Mouse (Mus musculus): ENCODE data around the gene Alg12. TPM values are rescaled to one million over a fixed set of nuclear protein-coding genes. Genes with fewer than 3 reads are reported as not detected.
"Not testable (repeated sequence)": the region's sequence is repeated elsewhere in the genome, so short reads cannot be mapped to it uniquely, and the experiment has no call there.

The Alg12 gene
- polyA plus RNA-seq, 1 experiment from 2014 or later = 12.2 TPM

DNA sequence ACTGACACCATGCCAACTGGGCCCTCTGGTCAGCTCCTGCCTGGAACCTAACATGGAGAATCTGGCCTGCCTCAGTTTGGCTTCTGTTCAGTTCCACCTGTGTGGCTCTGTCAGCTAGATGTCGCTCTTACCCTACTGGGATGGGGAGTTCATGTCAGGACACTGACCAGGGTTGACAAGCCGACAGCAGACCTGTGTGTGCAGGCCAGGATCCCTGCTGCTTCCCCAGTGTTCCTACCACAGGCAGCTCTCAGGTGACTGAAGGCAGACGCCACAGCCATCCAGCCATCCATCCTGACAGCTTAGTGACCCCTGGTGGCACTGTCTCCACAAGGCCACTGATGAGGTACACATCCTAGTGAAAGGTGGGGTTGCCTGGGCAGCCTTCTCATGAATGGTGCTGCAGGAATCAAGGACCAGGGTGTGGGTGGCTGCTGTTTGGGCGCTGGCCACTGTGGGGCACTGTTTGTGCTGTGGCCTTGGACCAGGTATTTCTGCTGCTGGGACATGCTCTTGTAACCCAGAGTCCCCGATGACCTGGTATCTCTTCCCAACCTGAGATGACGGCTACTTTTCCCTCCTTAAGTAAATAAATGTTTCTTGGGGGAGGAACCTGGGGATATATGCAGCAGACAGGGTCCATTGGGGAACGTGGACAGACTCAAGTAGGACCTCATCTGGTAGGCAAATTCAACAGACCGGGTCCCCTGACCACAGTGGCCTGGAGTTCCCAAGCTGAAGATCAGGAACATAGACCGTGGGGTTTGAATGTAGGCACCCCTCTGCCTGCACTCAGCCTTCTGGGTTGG is 9.1 kb upstream of the Alg12 start:
- Histone ChIP-seq H3K27me3 (no peaks in the 10 kb centered on the region), H3K4me3 (no peak overlapping the region), H3K9me3 (no peaks in the 10 kb centered on the region), H3K27ac (no peak overlapping the region), H3K4me2 (replicated peaks) (no peak overlapping the region), H3K9ac (no peak overlapping the region), H3K4me1 (no peaks in the 10 kb centered on the region; the same call in 1 of the 2 replicates), H3K36me3 (peaks cover 35% of the 10 kb centered on the region)
- no peak; the same call in 1 of the 2 replicates for ATAC-seq (ENCODE audit: insufficient number of reproducible peaks, insufficient read depth, low FRiP score, low TSS enrichment)
- 28% methylated on average over 9 of the region's 9 CpGs for WGBS

DNA sequence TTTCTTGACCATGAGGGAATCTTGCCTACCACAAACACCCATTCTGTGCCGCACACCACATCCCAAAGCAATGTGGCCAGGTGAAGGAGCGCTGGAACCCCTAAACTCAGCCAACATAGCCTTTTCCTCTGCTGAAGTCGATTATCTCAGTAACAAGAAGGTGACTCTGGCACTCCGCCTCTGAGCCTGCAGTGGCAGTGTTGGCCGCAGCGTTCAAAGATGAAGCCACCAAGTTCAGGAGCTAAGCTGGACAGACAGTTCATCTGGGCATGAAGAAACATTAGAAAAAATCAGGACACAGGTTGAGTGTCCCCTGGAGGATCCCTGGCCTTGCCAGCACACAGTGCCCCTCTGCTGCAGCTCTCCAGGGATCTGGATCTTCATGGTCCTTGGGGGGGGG is 8.3 kb upstream of the Alg12 start:
- Histone ChIP-seq H3K4me2 (replicated peaks) (no peak overlapping the region), H3K4me1 (no peaks in the 10 kb centered on the region; the same call in 1 of the 2 replicates), H3K9me3 (no peaks in the 10 kb centered on the region), H3K27me3 (no peaks in the 10 kb centered on the region), H3K4me3 (no peak overlapping the region), H3K36me3 (peaks cover 42% of the 10 kb centered on the region), H3K27ac (no peak overlapping the region), H3K9ac (no peak overlapping the region)
- WGBS = 88% methylated on average over 6 of the region's 6 CpGs
- no peak for ATAC-seq (ENCODE audit: insufficient number of reproducible peaks, insufficient read depth, low FRiP score, low TSS enrichment)

DNA sequence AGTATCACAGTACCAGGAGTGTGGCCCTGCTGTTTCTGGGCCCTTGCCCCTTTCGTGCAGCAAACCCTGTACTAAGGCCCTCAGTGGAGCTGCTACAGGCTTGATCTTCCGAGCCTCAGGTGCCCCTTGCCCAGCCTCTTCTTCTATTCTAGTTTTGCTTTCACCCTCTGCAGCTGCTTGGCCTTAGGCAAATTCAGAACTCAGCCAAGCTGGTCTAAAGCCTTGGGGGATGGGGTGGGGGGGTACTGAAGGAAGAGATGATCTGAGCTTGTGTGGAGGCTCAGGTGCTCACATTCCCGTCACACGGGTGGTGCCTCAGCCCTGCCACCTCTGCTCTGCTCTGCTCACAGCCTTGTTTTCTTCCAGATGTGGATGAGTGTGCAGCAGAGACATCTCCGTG is 4.3 kb upstream of the Alg12 start:
- 88% methylated on average over 5 of the region's 5 CpGs for WGBS
- Histone ChIP-seq H3K9me3 (no peaks in the 10 kb centered on the region), H3K27me3 (no peaks in the 10 kb centered on the region), H3K4me3 (no peak overlapping the region), H3K36me3 (peaks cover 53% of the 10 kb centered on the region), H3K4me2 (replicated peaks) (no peak overlapping the region), H3K27ac (no peak overlapping the region), H3K9ac (no peak overlapping the region), H3K4me1 (peaks cover 16% of the 10 kb centered on the region)
- ATAC-seq (ENCODE audit: insufficient number of reproducible peaks, insufficient read depth, low FRiP score, low TSS enrichment) = no peak

GRCm38 (mm10) chr15:88822513-88822912 is 3.4 kb upstream of the Alg12 start:
- Histone ChIP-seq H3K4me2 (replicated peaks) (no peak overlapping the region), H3K9me3 (no peaks in the 10 kb centered on the region), H3K27me3 (no peaks in the 10 kb centered on the region), H3K4me3 (no peak overlapping the region), H3K4me1 (peaks cover 18% of the 10 kb centered on the region), H3K9ac (no peak overlapping the region), H3K36me3 (peaks cover 53% of the 10 kb centered on the region), H3K27ac (no peak overlapping the region)
- 93% methylated on average over 7 of the region's 7 CpGs for WGBS
- ATAC-seq (ENCODE audit: insufficient number of reproducible peaks, insufficient read depth, low FRiP score, low TSS enrichment) = no peak

- H3K27ac ChIP-seq = no peak overlapping the region
- WGBS = 89% methylated on average over 7 of the region's 7 CpGs
- ATAC-seq (ENCODE audit: insufficient number of reproducible peaks, insufficient read depth, low FRiP score, low TSS enrichment) = no peak
- H3K4me2 ChIP-seq (replicated peaks) = peak overlapping the region; percentile 91; the same call in 1 of the 2 replicates
- H3K36me3 ChIP-seq = peaks cover 51% of the 10 kb centered on the region
- H3K4me3 ChIP-seq = no peak overlapping the region
- no peaks in the 10 kb centered on the region for H3K27me3 ChIP-seq
- peaks cover 18% of the 10 kb centered on the region for H3K4me1 ChIP-seq
- no peaks in the 10 kb centered on the region for H3K9me3 ChIP-seq
- H3K9ac ChIP-seq = peak overlapping the region; percentile 10; the same call in 1 of the 2 replicates
Observed at GRCm38 (mm10) chr15:88821403-88821802, 2.3 kb upstream of the Alg12 start.

DNA sequence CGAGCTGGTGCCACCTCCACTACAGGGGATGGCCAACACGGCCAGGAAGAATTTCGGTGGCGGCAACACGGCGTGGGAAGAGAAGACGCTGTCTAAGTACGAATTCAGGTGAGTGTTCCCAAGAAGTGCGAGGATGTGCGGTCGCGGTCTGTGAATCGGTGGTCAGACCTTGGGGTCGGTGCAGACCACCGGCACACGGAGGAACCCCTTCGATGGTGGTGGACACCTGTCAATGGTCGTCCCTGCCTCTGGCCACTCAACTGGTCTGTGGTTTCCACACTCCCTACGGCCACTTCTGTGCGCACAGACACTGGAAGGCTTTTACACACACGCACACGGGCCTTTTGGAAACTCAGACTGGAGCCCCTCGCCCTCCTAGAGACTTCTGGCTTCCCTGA is 787 bp upstream of the Alg12 start:
- 2% methylated on average over 23 of the region's 23 CpGs for WGBS
- no peak overlapping the region for H3K27ac ChIP-seq
- H3K9ac ChIP-seq = peak overlapping the region; percentile 85
- H3K4me2 ChIP-seq (replicated peaks) = peak overlapping the region; percentile 91
- no peak for ATAC-seq (ENCODE audit: insufficient number of reproducible peaks, insufficient read depth, low FRiP score, low TSS enrichment)
- H3K4me1 ChIP-seq = peaks cover 18% of the 10 kb centered on the region
- no peaks in the 10 kb centered on the region for H3K9me3 ChIP-seq
- peaks cover 47% of the 10 kb centered on the region for H3K36me3 ChIP-seq
- no peaks in the 10 kb centered on the region for H3K27me3 ChIP-seq
- H3K4me3 ChIP-seq = peak overlapping the region; percentile 93

DNA sequence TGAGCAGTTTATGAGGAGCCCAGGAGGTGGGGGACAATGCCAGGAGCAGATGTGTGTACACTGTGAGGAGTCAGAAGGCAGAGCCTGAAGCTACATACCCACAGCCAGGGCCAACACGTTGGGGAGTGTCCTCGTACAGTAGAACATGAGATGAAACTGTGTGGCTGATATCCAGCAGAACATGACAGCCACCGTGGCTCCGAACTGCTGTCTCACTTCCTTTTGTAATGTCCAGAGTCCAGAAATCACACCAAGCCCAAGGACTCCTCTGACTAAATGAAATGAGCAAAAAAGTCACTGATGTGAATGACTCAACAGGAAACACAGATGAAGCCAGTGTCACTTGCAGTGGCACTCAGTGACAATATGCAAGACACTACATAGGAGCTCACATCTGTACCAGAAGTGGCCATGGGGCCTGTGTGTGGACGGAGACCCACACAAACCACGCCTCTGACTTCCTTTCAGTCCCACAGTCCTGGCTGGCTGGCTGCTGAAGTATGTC is 3.9 kb downstream of the Alg12 start:
- Histone ChIP-seq H3K9ac (no peak overlapping the region), H3K4me1 (peaks cover 9% of the 10 kb centered on the region), H3K36me3 (peaks cover 39% of the 10 kb centered on the region), H3K27ac (no peak overlapping the region), H3K4me3 (no peak overlapping the region), H3K27me3 (no peaks in the 10 kb centered on the region), H3K9me3 (no peaks in the 10 kb centered on the region), H3K4me2 (replicated peaks) (no peak overlapping the region)
- WGBS = 91% methylated on average over 6 of the region's 6 CpGs
- ATAC-seq (ENCODE audit: insufficient number of reproducible peaks, insufficient read depth, low FRiP score, low TSS enrichment) = no peak

- Histone ChIP-seq H3K27ac (no peak overlapping the region), H3K27me3 (no peaks in the 10 kb centered on the region), H3K4me1 (peaks cover 5% of the 10 kb centered on the region; the same call in 1 of the 2 replicates), H3K4me2 (replicated peaks) (no peak overlapping the region), H3K9me3 (no peaks in the 10 kb centered on the region), H3K9ac (no peak overlapping the region), H3K36me3 (peaks cover 45% of the 10 kb centered on the region), H3K4me3 (no peak overlapping the region)
- no peak for ATAC-seq (ENCODE audit: insufficient number of reproducible peaks, insufficient read depth, low FRiP score, low TSS enrichment)
- 95% methylated on average over 11 of the region's 11 CpGs for WGBS
Observed at GRCm38 (mm10) chr15:88814411-88815047, 4.6 kb downstream of the Alg12 start.

DNA sequence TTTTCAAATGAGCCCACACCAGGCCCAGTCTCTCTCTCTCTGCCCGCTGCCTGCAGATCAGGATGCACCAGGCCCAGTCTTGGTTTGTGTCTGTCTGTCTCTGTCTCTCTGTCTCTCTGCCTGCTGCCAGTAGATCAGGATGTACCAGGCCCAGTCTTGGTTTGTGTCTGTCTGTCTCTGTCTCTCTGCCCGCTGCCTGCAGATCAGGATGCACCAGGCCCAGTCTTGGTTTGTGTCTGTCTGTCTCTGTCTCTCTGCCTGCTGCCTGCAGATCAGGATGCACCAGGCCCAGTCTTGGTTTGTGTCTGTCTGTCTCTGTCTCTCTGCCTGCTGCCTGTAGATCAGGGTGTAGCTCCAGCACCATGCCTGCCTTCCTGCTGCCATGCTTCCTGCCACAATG is 5.2 kb downstream of the Alg12 start:
- peaks cover 47% of the 10 kb centered on the region for H3K36me3 ChIP-seq
- not testable (repeated sequence) for H3K4me2 ChIP-seq (replicated peaks); H3K9ac ChIP-seq; H3K4me1 ChIP-seq; H3K4me3 ChIP-seq; H3K27ac ChIP-seq; H3K9me3 ChIP-seq; ATAC-seq (ENCODE audit: insufficient number of reproducible peaks, insufficient read depth, low FRiP score, low TSS enrichment); H3K27me3 ChIP-seq
- 90% methylated on average over 2 of the region's 2 CpGs for WGBS

GRCm38 (mm10) chr15:88813262-88813661 is 5.9 kb downstream of the Alg12 start:
- Histone ChIP-seq H3K4me2 (replicated peaks) (no peak overlapping the region), H3K4me3 (no peak overlapping the region), H3K9me3 (no peaks in the 10 kb centered on the region), H3K36me3 (peaks cover 47% of the 10 kb centered on the region), H3K27me3 (no peaks in the 10 kb centered on the region), H3K27ac (no peak overlapping the region), H3K4me1 (peaks cover 1% of the 10 kb centered on the region; the same call in 1 of the 2 replicates), H3K9ac (no peak overlapping the region)
- ATAC-seq (ENCODE audit: insufficient number of reproducible peaks, insufficient read depth, low FRiP score, low TSS enrichment) = no peak
- 86% methylated on average over 3 of the region's 3 CpGs for WGBS

DNA sequence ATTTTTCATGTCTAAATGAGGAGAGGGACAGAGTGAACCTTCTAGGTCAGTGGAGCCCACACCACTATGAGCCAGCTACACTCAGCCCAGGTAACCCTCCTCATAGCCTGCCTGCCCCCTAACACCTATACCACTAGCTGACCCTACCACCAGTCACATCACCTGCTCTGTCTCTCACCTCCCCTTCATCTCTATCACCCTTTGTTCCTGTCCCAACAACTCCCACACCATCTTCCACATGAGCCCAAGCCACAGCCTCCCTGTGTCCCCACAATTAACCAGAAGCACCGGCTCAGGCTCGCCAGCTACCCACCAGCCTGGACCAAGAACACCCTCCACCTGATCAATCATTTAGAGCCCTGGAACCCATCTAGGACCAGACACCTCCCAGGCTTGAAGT is 8.7 kb downstream of the Alg12 start:
- no peak overlapping the region for H3K9ac ChIP-seq
- no peak overlapping the region for H3K4me3 ChIP-seq
- H3K4me1 ChIP-seq = no peaks in the 10 kb centered on the region
- no peaks in the 10 kb centered on the region for H3K9me3 ChIP-seq
- no peak for ATAC-seq (ENCODE audit: insufficient number of reproducible peaks, insufficient read depth, low FRiP score, low TSS enrichment)
- no peak overlapping the region for H3K4me2 ChIP-seq (replicated peaks)
- H3K36me3 ChIP-seq = peaks cover 53% of the 10 kb centered on the region
- H3K27ac ChIP-seq = no peak overlapping the region
- H3K27me3 ChIP-seq = no peaks in the 10 kb centered on the region
- 98% methylated on average over 2 of the region's 2 CpGs for WGBS

GRCm38 (mm10) chr15:88808121-88808520 is 11.0 kb downstream of the Alg12 start:
- Histone ChIP-seq H3K27me3 (no peaks in the 10 kb centered on the region), H3K4me2 (replicated peaks) (no peak overlapping the region), H3K9ac (no peak overlapping the region), H3K4me1 (no peaks in the 10 kb centered on the region), H3K27ac (no peak overlapping the region), H3K4me3 (no peak overlapping the region), H3K36me3 (peaks cover 58% of the 10 kb centered on the region), H3K9me3 (no peaks in the 10 kb centered on the region)
- 85% methylated on average over 8 of the region's 8 CpGs for WGBS
- no peak for ATAC-seq (ENCODE audit: insufficient number of reproducible peaks, insufficient read depth, low FRiP score, low TSS enrichment)
